Mouse (Mus musculus) hindbrain, embryonic 15.5 days (tissue): ENCODE data around the gene Gm28036. TPM values are rescaled to one million over a fixed set of nuclear protein-coding genes. Genes with fewer than 3 reads are reported as not detected.

ENCODE experiments used
- ATAC-seq: fragments of 200-750 bp; cut with Nextera tagmentation; 2 replicates; pipeline ENCODE4 v1.8.0; 2017; ENCODE audit warnings: low read depth, moderate number of reproducible peaks, moderate TSS enrichment; ENCODE audit not compliant: low FRiP score
- H3K27ac ChIP-seq: fragments of 300-500 bp; sonication (generic); replicated peaks from 2 replicates; pipeline ENCODE4 v1.5.1; 2015; ENCODE audit warnings: mild to moderate bottlenecking, inconsistent platforms
- H3K27me3 ChIP-seq: fragments of 300-500 bp; sonication (generic); 2 replicates; pipeline ENCODE4 v1.6.1; 2015; ENCODE audit warnings: control low read depth, inconsistent platforms
- H3K36me3 ChIP-seq: fragments of 300-500 bp; sonication (generic); 2 replicates; pipeline ENCODE4 v1.6.1; 2015; ENCODE audit warnings: control low read depth, inconsistent platforms
- H3K4me1 ChIP-seq: fragments of 300-500 bp; sonication (generic); replicated peaks from 2 replicates; pipeline ENCODE4 v1.6.1; 2015; ENCODE audit warnings: control low read depth, inconsistent platforms
- H3K4me2 ChIP-seq: fragments of 300-500 bp; sonication (generic); 2 replicates; pipeline ENCODE4 v1.6.1; 2015; ENCODE audit warnings: moderate library complexity, mild to moderate bottlenecking, inconsistent platforms
- H3K4me3 ChIP-seq: fragments of 300-500 bp; sonication (generic); 2 replicates; pipeline ENCODE4 v1.5.1; 2015; ENCODE audit warnings: mild to moderate bottlenecking, inconsistent platforms
- H3K9ac ChIP-seq: fragments of 300-500 bp; sonication (generic); 2 replicates; pipeline ENCODE4 v1.6.1; 2015; ENCODE audit warnings: inconsistent platforms
- H3K9me3 ChIP-seq: fragments of 300-500 bp; sonication (generic); 2 replicates; pipeline ENCODE4 v1.6.1; 2016; ENCODE audit warnings: control low read depth, inconsistent platforms
- WGBS: fragments of 180-500 bp; shearing (Covaris S2); methylation state at CpG from one replicate; pipeline ENCODE4 v1.1.7; 2015; 5-methylcytosine and 5-hydroxymethylcytosine counted together
- polyA plus RNA-seq: library from polyadenylated mRNA; unstranded; fragments of >200 nt; fragmentation: Nextera tagmentation; extraction: Ambion mirVana; gene quantifications from 2 replicates; pipeline ENCODE4 v1.2.1, GENCODE M21; 2015

Gm28036 gene
- polyA plus RNA-seq, 1 experiment from 2014 or later: 19.6 TPM

GRCm38 (mm10) chr2:156079674-156080073 lies 47.2 kb downstream of the Gm28036 start:
- no peaks in the 10 kb centered on the region for H3K9me3 ChIP-seq
- peak; percentile 52; the same call in 1 of the 2 replicates for ATAC-seq
- WGBS: 43% methylated on average over 4 of the region's 4 CpGs
- H3K36me3 ChIP-seq: peaks cover 43% of the 10 kb centered on the region
- H3K27me3 ChIP-seq: no peaks in the 10 kb centered on the region
- H3K4me1 ChIP-seq: no peaks in the 10 kb centered on the region; the same call in 1 of the 2 replicates
- no peak overlapping the region for H3K4me2 ChIP-seq
- no peak overlapping the region for H3K4me3 ChIP-seq
- H3K9ac ChIP-seq: no peak overlapping the region
- no peak overlapping the region for H3K27ac ChIP-seq

GRCm38 (mm10) chr2:156079183-156079560 lies 47.7 kb downstream of the Gm28036 start:
- Histone ChIP-seq H3K27ac (no peak overlapping the region), H3K9ac (no peak overlapping the region), H3K9me3 (no peaks in the 10 kb centered on the region), H3K27me3 (no peaks in the 10 kb centered on the region), H3K4me1 (no peaks in the 10 kb centered on the region; the same call in 1 of the 2 replicates), H3K4me3 (no peak overlapping the region), H3K4me2 (no peak overlapping the region), H3K36me3 (peaks cover 48% of the 10 kb centered on the region)
- ATAC-seq: 0 out of 2 replicates have a peak, but pooled peaks have one; percentile 9
- 92% methylated on average over 8 of the region's 8 CpGs for WGBS

GRCm38 (mm10) chr2:156078421-156079182 lies 48.3 kb downstream of the Gm28036 start:
- no peaks in the 10 kb centered on the region; the same call in 1 of the 2 replicates for H3K4me1 ChIP-seq
- 94% methylated on average over 16 of the region's 16 CpGs for WGBS
- H3K9me3 ChIP-seq: no peaks in the 10 kb centered on the region
- H3K27me3 ChIP-seq: no peaks in the 10 kb centered on the region
- H3K4me3 ChIP-seq: no peak overlapping the region
- H3K9ac ChIP-seq: no peak overlapping the region
- H3K27ac ChIP-seq: no peak overlapping the region
- ATAC-seq: no peak
- H3K4me2 ChIP-seq: no peak overlapping the region
- peaks cover 54% of the 10 kb centered on the region for H3K36me3 ChIP-seq

GRCm38 (mm10) chr2:156077461-156077860 lies 49.4 kb downstream of the Gm28036 start:
- no peaks in the 10 kb centered on the region for H3K27me3 ChIP-seq
- H3K4me2 ChIP-seq: no peak overlapping the region
- peaks cover 65% of the 10 kb centered on the region for H3K36me3 ChIP-seq
- H3K9ac ChIP-seq: no peak overlapping the region
- H3K27ac ChIP-seq: no peak overlapping the region
- no peak for ATAC-seq
- H3K9me3 ChIP-seq: no peaks in the 10 kb centered on the region
- no peak overlapping the region for H3K4me3 ChIP-seq
- no peaks in the 10 kb centered on the region for H3K4me1 ChIP-seq
- WGBS: 91% methylated on average over 7 of the region's 7 CpGs

- Histone ChIP-seq H3K27ac (no peak overlapping the region), H3K9ac (no peak overlapping the region), H3K4me2 (no peak overlapping the region), H3K27me3 (no peaks in the 10 kb centered on the region), H3K4me1 (no peaks in the 10 kb centered on the region), H3K9me3 (no peaks in the 10 kb centered on the region), H3K36me3 (peaks cover 97% of the 10 kb centered on the region), H3K4me3 (no peak overlapping the region)
- 94% methylated on average over 15 of the region's 15 CpGs for WGBS
- no peak for ATAC-seq
These were observed 53.2 kb downstream of the Gm28036 start for GRCm38 (mm10) chr2:156073725-156074124.

GRCm38 (mm10) chr2:156071236-156071635 lies 55.7 kb downstream of the Gm28036 start:
- WGBS: 96% methylated on average over 10 of the region's 10 CpGs

GRCm38 (mm10) chr2:156067916-156068315 lies 59.0 kb downstream of the Gm28036 start:
- peaks cover 45% of the 10 kb centered on the region for H3K36me3 ChIP-seq
- no peak overlapping the region for H3K27ac ChIP-seq
- H3K9ac ChIP-seq: no peak overlapping the region
- no peak overlapping the region for H3K4me3 ChIP-seq
- ATAC-seq: no peak
- H3K27me3 ChIP-seq: no peaks in the 10 kb centered on the region
- H3K4me2 ChIP-seq: no peak overlapping the region
- WGBS: 90% methylated on average over 10 of the region's 10 CpGs
- H3K9me3 ChIP-seq: no peaks in the 10 kb centered on the region
- H3K4me1 ChIP-seq: peaks cover 17% of the 10 kb centered on the region

More at GRCm38 (mm10) chr2:156071236-156071635, 55.7 kb downstream of the Gm28036 start:
- Histone ChIP-seq H3K4me3 (no peak overlapping the region), H3K36me3 (peaks cover 78% of the 10 kb centered on the region), H3K9ac (no peak overlapping the region), H3K4me1 (peaks cover 7% of the 10 kb centered on the region), H3K9me3 (no peaks in the 10 kb centered on the region), H3K4me2 (no peak overlapping the region), H3K27me3 (no peaks in the 10 kb centered on the region), H3K27ac (no peak overlapping the region)
- ATAC-seq: no peak

GRCm38 (mm10) chr2:156066126-156066525 lies 60.8 kb downstream of the Gm28036 start:
- Histone ChIP-seq H3K4me2 (peak overlapping the region; percentile 95), H3K4me3 (peak overlapping the region; percentile 79), H3K9ac (peak overlapping the region; percentile 72), H3K36me3 (peaks cover 29% of the 10 kb centered on the region), H3K27ac (no peak overlapping the region), H3K4me1 (peaks cover 17% of the 10 kb centered on the region), H3K9me3 (no peaks in the 10 kb centered on the region), H3K27me3 (no peaks in the 10 kb centered on the region)
- 31% methylated on average over 10 of the region's 10 CpGs for WGBS
- no peak; the same call in 1 of the 2 replicates for ATAC-seq

- peak; percentile 80 for ATAC-seq
- peak within 1 kb of the TSS; percentile 82 for H3K27ac ChIP-seq
- no peaks in the 10 kb centered on the region for H3K9me3 ChIP-seq
- peak within 1 kb of the TSS; percentile 79 for H3K4me3 ChIP-seq
- WGBS: under 1% methylated on average over 69 of the region's 81 CpGs
- H3K4me1 ChIP-seq: peaks cover 17% of the 10 kb centered on the region
- H3K27me3 ChIP-seq: no peaks in the 10 kb centered on the region
- H3K4me2 ChIP-seq: peak within 1 kb of the TSS; percentile 95
- peaks cover 22% of the 10 kb centered on the region for H3K36me3 ChIP-seq
- H3K9ac ChIP-seq: peak within 1 kb of the TSS; percentile 72
These were observed 61.5 kb downstream of the Gm28036 start, which contains the start of gene Spag4 for GRCm38 (mm10) chr2:156065099-156066041. Spag4 (plus strand) TSS chr2:156065175.

GRCm38 (mm10) chr2:156052816-156053215 lies 74.1 kb downstream of the Gm28036 start, which contains the start of gene Fer1l4:
Fer1l4 (minus strand) TSS chr2:156052947.
- Histone ChIP-seq H3K9ac (no peak within 1 kb of the TSS), H3K27ac (no peak within 1 kb of the TSS), H3K27me3 (0 out of 2 replicates have a peak, but pooled peaks cover under 1% of the 10 kb centered on the region), H3K4me3 (no peak within 1 kb of the TSS), H3K9me3 (no peaks in the 10 kb centered on the region), H3K36me3 (no peaks in the 10 kb centered on the region), H3K4me1 (0 out of 2 replicates have a peak, but pooled peaks cover 3% of the 10 kb centered on the region), H3K4me2 (no peak within 1 kb of the TSS)
- ATAC-seq: no peak
- 88% methylated on average over 9 of the region's 9 CpGs for WGBS

- H3K4me3 ChIP-seq: no peak overlapping the region
- H3K36me3 ChIP-seq: no peaks in the 10 kb centered on the region
- ATAC-seq: no peak
- H3K9ac ChIP-seq: no peak overlapping the region
- WGBS: 7% methylated on average over 19 of the region's 19 CpGs
- no peaks in the 10 kb centered on the region for H3K9me3 ChIP-seq
- 0 out of 2 replicates have a peak, but pooled peaks cover 5% of the 10 kb centered on the region for H3K4me1 ChIP-seq
- H3K27ac ChIP-seq: no peak overlapping the region
- peak overlapping the region; percentile 31; the same call in 1 of the 2 replicates for H3K4me2 ChIP-seq
- peaks cover 10% of the 10 kb centered on the region; the same call in 1 of the 2 replicates for H3K27me3 ChIP-seq
These were observed 79.0 kb downstream of the Gm28036 start for GRCm38 (mm10) chr2:156047929-156048328.
